Mouse (Mus musculus) CH12.LX (cell line): Measurements from ENCODE around the gene Hes3. TPM values are rescaled to one million over a fixed set of nuclear protein-coding genes. Genes with fewer than 3 reads are reported as not detected.

Experiments used
- DNase-seq: peaks from one replicate; pipeline ENCODE4 v3.0.0-alpha.2; 2013; ENCODE audit errors: extremely low read depth
- H3K27ac ChIP-seq: 2 replicates; pipeline ENCODE4 v1.5.1; 2012; ENCODE audit warnings: low read depth, mild to moderate bottlenecking, control low read depth, moderate library complexity; ENCODE audit not compliant: insufficient read depth
- H3K27me3 ChIP-seq: replicated peaks from 2 replicates; pipeline ENCODE3; 2012; ENCODE audit warnings: inconsistent platforms
- H3K36me3 ChIP-seq, 2 experiments: replicated peaks in 1 of 2; 2 replicates each; pipeline versions ENCODE3 to v1.6.1; 2012; ENCODE audit warnings: inconsistent platforms in 1 of 2, low read length in 1 of 2, mild to moderate bottlenecking in 1 of 2, mixed read lengths in 1 of 2, moderate library complexity in 1 of 2; ENCODE audit not compliant: control insufficient read depth in 1 of 2, insufficient read depth in 1 of 2
- H3K4me1 ChIP-seq, 2 experiments: 2 replicates each; pipeline ENCODE4 v1.6.1; 2012; ENCODE audit warnings: inconsistent platforms in 1 of 2, moderate library complexity in 1 of 2; ENCODE audit not compliant: insufficient read depth in 2 of 2, control insufficient read depth in 1 of 2
- H3K4me2 ChIP-seq: 2 replicates; pipeline ENCODE4 v1.6.1; 2012; ENCODE audit warnings: low read depth, mild to moderate bottlenecking, control low read depth; ENCODE audit not compliant: poor library complexity, insufficient read depth, severe bottlenecking
- H3K4me3 ChIP-seq, 3 experiments: fragments of 150-350 bp in 1 of 3; sonication (generic) in 1 of 3; replicated peaks in 1 of 3; 2 replicates each; pipeline versions ENCODE3 to v1.5.1; 2011 to 2012; ENCODE audit warnings: low read depth in 2 of 3, low read length in 2 of 3, mild to moderate bottlenecking in 2 of 3, moderate library complexity in 2 of 3, control low read depth in 1 of 3, improper control_type of control experiment in 1 of 3, inconsistent platforms in 1 of 3, mixed read lengths in 1 of 3; ENCODE audit not compliant: poor library complexity in 1 of 3
- H3K79me2 ChIP-seq: replicated peaks from 2 replicates; pipeline ENCODE4 v1.6.1; 2012; ENCODE audit warnings: mild to moderate bottlenecking, moderate library complexity; ENCODE audit not compliant: control insufficient read depth, poor library complexity, insufficient read depth, severe bottlenecking; ENCODE audit errors: extremely low read depth
- H3K9ac ChIP-seq: 2 replicates; pipeline ENCODE4 v1.6.1; 2012; ENCODE audit warnings: low read depth, mild to moderate bottlenecking, control low read depth, moderate library complexity; ENCODE audit not compliant: insufficient read depth
- H3K9me3 ChIP-seq: replicated peaks from 2 replicates; pipeline ENCODE3; 2012; ENCODE audit warnings: low read length, inconsistent platforms, mixed read lengths
- CTCF ChIP-seq, 2 experiments: IDR thresholded peaks in 1 of 2; conservative IDR thresholded peaks in 1 of 2; 2 replicates each; pipeline ENCODE4 v1.5.1; 2011 to 2012; ENCODE audit warnings: low read depth in 2 of 2, low read length in 2 of 2, improper control_type of control experiment in 1 of 2, inconsistent platforms in 1 of 2, mild to moderate bottlenecking in 1 of 2, moderate library complexity in 1 of 2
- MYC ChIP-seq: IDR thresholded peaks from 2 replicates; pipeline ENCODE4 v1.6.1; 2011; ENCODE audit warnings: low read depth, mild to moderate bottlenecking, improper control_type of control experiment, low read length
- POLR2AphosphoS2 ChIP-seq: IDR thresholded peaks from 2 replicates; pipeline ENCODE4 v1.6.1; 2011; ENCODE audit warnings: low read depth, low read length, improper control_type of control experiment
- SIN3A ChIP-seq: IDR thresholded peaks from 2 replicates; pipeline ENCODE4 v1.6.1; 2012; ENCODE audit warnings: low read length, improper control_type of control experiment, inconsistent platforms
- ZMIZ1 ChIP-seq: IDR thresholded peaks from 2 replicates; pipeline ENCODE4 v1.6.1; 2012; ENCODE audit warnings: low read depth, mild to moderate bottlenecking, inconsistent platforms, low read length, improper control_type of control experiment
- dilution Hi-C: fragments of 300-500 bp; cut with MboI; formaldehyde crosslinking; loops from 2 replicates; pipeline ENCODE4 v1.14.3; 2020; ENCODE audit warnings: low sequenced_read_pairs; ENCODE audit not compliant: extremely low pct_unique_long_range_greater_than_20kb, extremely low pct_ligation_motif_present
- in situ Hi-C: fragments of 300-500 bp; cut with MboI; formaldehyde crosslinking; loops from 3 replicates; pipeline ENCODE4 v1.14.3; 2019; ENCODE audit warnings: low sequenced_read_pairs, low pct_ligation_motif_present, low pct_unique_long_range_greater_than_20kb, mixed read lengths
- polyA plus RNA-seq: library from polyadenylated mRNA; unstranded; fragments of >175 nt; gene quantifications from 2 replicates; pipeline ENCODE4 v1.2.1, GENCODE M21; 2012; ENCODE audit warnings: low read depth; ENCODE audit not compliant: insufficient read length
- total RNA-seq, 2 experiments: library from RNA; depleted of rRNA; stranded (reverse); fragments of 300-350 nt in 1 of 2; fragments of >200 nt in 1 of 2; gene quantifications; 2 replicates each; pipeline ENCODE4 v1.2.3; 2012 to 2014

Gene Hes3
- total and polyA plus RNA-seq, 3 experiments, result 0.17 to 0.21 TPM; not detected in 1

DNA sequence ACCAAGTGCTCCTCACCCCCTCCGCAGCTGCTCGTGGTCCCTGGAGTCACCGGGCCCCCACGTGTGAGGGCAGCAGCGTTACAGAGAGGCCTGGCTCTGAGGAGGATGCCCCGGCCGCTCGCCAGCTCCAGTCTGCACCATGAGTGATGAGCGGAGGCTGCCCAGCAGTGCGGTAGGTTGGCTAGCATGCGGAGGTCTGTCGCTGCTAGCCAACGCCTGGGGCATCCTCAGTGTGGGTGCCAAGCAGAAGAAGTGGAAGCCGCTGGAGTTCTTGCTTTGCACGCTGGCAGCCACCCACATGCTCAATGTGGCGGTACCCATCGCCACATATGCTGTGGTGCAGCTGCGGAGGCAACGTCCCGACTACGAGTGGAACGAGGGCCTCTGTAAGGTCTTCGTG lies 12.5 kb downstream of the Hes3 start:
- Histone ChIP-seq H3K9ac (no peak overlapping the region), H3K27ac (no peak overlapping the region)
- dilution Hi-C loops, result no loop called here
- TF ChIP-seq SIN3A, result no peak
- TF ChIP-seq, all 38 proteins: peak for 0
- no peak for DNase-seq
- Histone ChIP-seq H3K36me3 (peaks cover 0 to 16% of the 10 kb centered on the region in 2 experiments), H3K4me1 (peaks cover 9 to 15% of the 10 kb centered on the region in 2 experiments), H3K79me2 (no peaks in the 10 kb centered on the region), H3K4me2 (no peak overlapping the region), H3K9me3 (peaks cover 5% of the 10 kb centered on the region), H3K4me3 (no peak overlapping the region), H3K27me3 (peaks cover 20% of the 10 kb centered on the region)
- in situ Hi-C loops, result loop anchor here (25.0 kb wide), 1 partner anchor 1833 kb away; no protein-coding TSS in a partner anchor

DNA sequence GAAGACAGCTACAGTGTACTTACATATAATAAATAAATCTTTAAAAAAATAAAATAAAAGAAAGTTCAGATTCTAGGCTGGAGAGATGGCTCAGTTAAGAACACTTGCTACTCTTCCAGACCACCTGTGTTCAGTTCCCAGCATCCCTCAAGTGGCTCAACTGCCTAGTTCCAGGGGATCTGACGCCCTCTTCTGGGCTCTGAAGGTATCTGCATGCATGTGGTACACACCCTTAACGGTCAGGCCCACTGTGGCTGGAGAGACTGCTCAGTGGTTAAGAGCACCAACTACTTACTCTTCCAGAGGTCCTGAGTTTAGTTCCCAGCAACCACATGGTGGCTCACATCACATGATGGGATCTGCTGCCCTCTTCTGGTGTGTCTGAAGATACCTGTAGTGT lies 13.5 kb downstream of the Hes3 start:
- Histone ChIP-seq H3K79me2 (no peaks in the 10 kb centered on the region), H3K4me3 (no peak overlapping the region), H3K4me2 (no peak overlapping the region), H3K27me3 (peaks cover 11% of the 10 kb centered on the region), H3K27ac (no peak overlapping the region), H3K9me3 (peaks cover 2% of the 10 kb centered on the region), H3K9ac (no peak overlapping the region), H3K36me3 (peaks cover 0 to 16% of the 10 kb centered on the region in 2 experiments), H3K4me1 (peaks cover 11 to 18% of the 10 kb centered on the region in 2 experiments)
- TF ChIP-seq MYC (no peak), CTCF (conservative IDR thresholded peaks at IDR 0.05 in 1 of 2, IDR thresholded peaks at IDR 0.05 in 1 of 2; ENCODE audit: low read depth in 2 of 2, low read length in 2 of 2) (peak in 1 of 2 experiments; percentile 35; a peak in 2 of 4 replicates)
- dilution Hi-C loops, result no loop called here
- no peak for DNase-seq
- in situ Hi-C loops, result loop anchor here (25.0 kb wide), 1 partner anchor 1834 kb away; no protein-coding TSS in a partner anchor

DNA sequence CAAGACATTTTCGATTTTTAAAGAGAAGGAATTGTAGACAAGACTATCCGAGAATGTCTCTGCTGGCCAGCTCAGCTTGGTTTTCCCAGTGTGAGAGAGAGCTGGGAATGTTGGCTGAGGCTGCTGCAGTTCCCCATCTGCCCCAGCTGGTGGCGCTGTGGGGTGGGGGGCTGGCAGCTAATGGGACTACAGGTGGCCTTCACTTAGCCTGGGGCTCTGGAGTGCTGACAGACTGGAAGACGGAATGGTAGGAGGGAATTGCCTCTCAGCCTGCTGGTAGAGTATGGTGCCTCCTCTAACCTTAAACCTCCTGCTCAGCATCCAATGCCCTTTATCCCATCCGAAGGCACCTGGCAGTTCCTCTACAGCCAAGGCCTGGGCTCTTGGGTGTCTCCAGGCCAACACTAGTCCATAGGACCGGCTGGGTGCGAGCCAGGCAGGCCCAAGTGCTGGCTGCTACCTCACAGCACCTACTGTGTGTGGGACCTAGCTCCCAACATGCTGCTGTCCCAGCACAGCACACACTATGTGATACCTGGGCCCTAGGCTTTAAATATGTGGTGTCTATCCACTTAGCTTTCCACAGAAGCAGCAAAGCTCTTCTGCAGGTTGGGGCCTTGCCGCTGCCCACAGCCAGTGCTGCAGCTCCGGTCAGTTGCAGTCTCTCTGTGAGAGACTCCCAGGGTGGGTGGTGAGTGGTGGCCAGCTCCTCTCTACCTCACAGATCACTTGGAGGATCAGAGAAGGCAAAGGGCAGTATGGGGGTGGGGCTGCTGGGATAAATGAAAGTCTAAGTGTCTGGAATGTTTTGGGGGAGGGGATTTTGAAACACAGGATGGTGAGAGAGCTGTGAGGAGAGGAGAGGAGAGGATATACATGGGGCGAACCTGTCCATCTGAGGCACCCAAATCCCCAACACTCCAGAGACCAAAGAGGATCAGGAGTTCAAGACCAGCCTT lies 14.8 kb downstream of the Hes3 start:
- dilution Hi-C loops, result no loop called here
- H3K4me1 ChIP-seq, result peaks cover 18 to 22% of the 10 kb centered on the region in 2 experiments
- no peak overlapping the region for H3K4me2 ChIP-seq
- DNase-seq, result no peak
- no peaks in the 10 kb centered on the region for H3K79me2 ChIP-seq
- in situ Hi-C loops, result loop anchor here (25.0 kb wide), 1 partner anchor 1836 kb away; no protein-coding TSS in a partner anchor
- H3K36me3 ChIP-seq, result peaks cover 0 to 16% of the 10 kb centered on the region in 2 experiments
- TF ChIP-seq SIN3A (no peak), CTCF (conservative IDR thresholded peaks at IDR 0.05 in 1 of 2, IDR thresholded peaks at IDR 0.05 in 1 of 2; ENCODE audit: low read depth in 2 of 2, low read length in 2 of 2) (peak in 1 of 2 experiments; percentile 51; a peak in 3 of 4 replicates), POLR2AphosphoS2 (no peak), ZMIZ1 (no peak)
- H3K4me3 ChIP-seq, result no peak overlapping the region
- peaks cover 2% of the 10 kb centered on the region for H3K9me3 ChIP-seq
- no peak overlapping the region for H3K9ac ChIP-seq
- no peak overlapping the region for H3K27ac ChIP-seq
- H3K27me3 ChIP-seq, result peaks cover 2% of the 10 kb centered on the region
